Mouse (Mus musculus): Measurements from ENCODE around the gene Anxa6.
"Not testable (repeated sequence)": the region's sequence is repeated elsewhere in the genome, so short reads cannot be mapped to it uniquely, and the experiment has no call there.

The Anxa6 gene

GRCm38 (mm10) chr11:54957708-54958107 is 75.5 kb downstream of the Anxa6 start:
- DNase-seq = not testable (repeated sequence)

DNA sequence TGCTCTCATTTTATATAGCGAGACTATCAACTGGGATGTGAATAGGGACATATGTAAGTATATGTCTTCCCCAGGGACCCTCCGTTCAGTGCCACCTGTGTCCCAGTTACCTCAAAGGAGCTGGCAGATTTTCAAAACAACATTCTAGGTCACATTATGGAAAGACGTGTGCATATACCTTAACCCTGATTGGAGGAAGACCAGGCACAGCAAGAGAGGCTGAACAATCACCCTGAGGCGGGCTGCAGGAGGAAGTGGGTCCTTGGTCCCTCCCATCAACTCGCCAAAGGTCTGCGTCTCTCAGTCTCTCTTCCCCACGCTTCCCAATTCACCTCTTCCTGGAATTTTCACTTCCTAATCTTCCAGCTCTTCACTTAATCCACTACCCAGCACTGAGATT is 76.3 kb downstream of the Anxa6 start:
- no peak for DNase-seq

- DNase-seq = peak; percentile 99 to 100
Measured at GRCm38 (mm10) chr11:54955735-54956480, 77.3 kb downstream of the Anxa6 start.

- not testable (repeated sequence) for DNase-seq
Measured at GRCm38 (mm10) chr11:54955400-54955734, 77.9 kb downstream of the Anxa6 start.

GRCm38 (mm10) chr11:54954716-54955115 is 78.5 kb downstream of the Anxa6 start:
- DNase-seq = no peak

DNA sequence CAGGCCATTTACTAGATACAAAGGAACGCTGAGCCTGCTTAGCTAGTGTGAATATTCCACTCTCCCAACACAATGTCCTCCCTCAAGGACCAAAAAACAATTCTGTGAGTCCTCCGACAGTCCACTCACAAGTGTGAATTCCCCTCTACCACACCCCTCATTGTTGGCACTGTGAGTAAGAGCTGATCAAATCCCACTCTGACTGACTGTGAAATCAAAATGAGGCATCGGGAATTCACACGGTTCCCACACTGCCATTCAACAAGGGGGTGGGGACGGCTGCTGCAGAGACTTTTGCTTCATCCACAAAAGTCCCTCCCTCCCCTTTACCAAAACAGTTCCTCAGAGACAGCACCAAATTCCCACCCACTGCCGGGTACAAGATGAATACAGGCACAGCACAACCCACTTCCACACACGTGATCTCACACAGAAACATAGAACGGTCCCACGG is 79.2 kb downstream of the Anxa6 start:
- no peak for DNase-seq

GRCm38 (mm10) chr11:54952651-54953050 is 80.6 kb downstream of the Anxa6 start:
- DNase-seq = peak in 1 of 2 experiments; percentile 18

GRCm38 (mm10) chr11:54950684-54951083 is 82.6 kb downstream of the Anxa6 start:
- no peak for DNase-seq

DNA sequence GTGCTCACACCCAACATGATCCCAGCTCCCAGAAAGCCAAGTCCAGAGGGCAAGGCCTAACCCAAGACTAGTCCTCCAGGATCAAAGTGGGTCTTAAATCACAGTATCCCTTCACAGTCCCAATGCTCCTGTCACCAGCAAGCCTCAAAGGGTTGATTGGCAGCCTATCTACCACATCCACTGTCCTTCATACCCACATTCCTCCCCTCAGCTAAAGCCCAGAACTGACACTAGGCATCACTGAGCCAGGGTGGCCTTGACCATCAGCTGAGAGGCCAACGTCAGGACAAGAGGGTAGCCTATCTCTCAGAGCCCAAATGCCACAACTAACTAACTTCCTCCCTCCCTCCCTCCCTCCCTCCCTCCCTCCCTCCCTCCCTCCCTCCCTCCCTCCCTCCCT is 83.5 kb downstream of the Anxa6 start:
- DNase-seq = no peak

- no peak for DNase-seq
Measured at GRCm38 (mm10) chr11:54944702-54945101, 88.5 kb downstream of the Anxa6 start.

- DNase-seq = no peak
Measured at GRCm38 (mm10) chr11:54940056-54940455, 93.2 kb downstream of the Anxa6 start.

DNA sequence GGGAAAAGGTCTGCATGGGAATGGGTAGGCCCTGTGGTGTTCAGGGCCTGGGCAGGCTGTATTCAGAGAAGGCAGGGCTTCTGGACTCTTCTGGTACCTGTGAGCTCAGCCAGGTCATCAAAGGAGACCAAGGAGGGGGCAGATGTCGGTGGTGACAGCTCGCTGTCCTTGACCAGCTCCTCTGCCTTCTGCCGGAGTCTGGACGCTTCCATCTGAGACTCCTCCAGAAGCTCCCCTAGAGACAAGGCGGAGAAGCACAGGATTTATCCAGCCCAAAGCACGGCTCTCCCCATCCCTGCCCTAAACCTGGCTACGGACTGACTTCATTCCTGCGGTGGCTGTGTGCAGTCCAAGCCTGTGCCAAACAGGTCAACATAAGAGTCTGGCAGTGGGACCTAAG is 93.7 kb downstream of the Anxa6 start:
- no peak for DNase-seq

GRCm38 (mm10) chr11:54936771-54937140 is 96.5 kb downstream of the Anxa6 start:
- DNase-seq = no peak

- DNase-seq = peak in 1 of 2 experiments; percentile 35
Measured at GRCm38 (mm10) chr11:54936035-54936770, 97.0 kb downstream of the Anxa6 start.

DNA sequence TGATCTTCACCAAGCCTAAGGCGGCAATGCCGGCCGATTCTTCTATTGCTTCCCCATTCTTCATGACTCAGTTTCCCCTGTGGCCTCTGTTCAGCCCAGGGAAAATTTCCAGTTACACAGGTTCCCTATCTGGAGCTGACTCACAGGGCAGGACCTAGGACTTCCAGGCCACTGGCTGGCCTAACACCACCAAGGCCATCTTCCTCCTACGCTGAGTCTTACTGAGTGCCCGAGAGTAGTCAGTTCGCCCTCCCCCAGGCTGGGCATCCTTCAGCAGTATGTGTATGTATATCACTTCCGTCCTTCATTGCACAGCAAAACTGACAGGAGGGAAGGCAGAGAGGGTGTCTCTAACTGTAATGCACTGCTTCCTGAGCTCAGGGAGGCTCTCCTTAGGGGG is 99.0 kb downstream of the Anxa6 start:
- no peak for DNase-seq

- no peak for DNase-seq
Measured at GRCm38 (mm10) chr11:54932540-54932939, 100.7 kb downstream of the Anxa6 start.

DNA sequence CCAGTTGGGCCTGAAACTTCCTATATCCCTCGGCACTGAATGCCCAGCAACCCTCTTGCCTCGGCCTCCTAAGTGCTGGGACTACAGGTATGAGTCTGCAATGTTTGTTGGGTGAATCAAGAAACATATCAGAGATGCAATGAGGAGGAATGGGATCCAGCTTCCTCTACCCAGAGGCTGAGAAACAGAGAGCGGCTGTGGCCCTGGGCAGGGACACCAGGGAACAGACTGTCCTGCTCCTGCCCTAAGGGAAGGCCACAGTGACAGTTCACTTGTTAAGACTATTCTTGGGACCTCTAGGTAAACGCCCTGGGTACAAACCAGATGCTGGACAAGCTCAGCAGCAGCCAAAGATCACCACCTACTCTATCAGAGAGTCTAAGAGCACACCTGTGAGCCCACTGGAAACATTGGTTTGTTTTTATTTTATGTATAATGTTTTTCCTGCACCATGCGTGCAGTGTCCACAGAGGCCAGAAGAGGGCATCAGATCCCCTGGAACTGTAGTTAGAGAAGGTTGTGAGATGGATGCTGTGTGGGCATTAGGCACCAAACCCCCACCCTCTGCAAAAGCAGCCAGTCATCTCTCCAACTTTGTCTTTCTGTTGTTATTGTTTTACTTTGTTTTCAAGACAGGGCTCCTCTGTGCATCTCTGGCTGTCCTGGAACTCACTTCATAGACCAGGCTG is 101.7 kb downstream of the Anxa6 start:
- peak in 1 of 2 experiments; percentile 79 for DNase-seq

- peak in 1 of 2 experiments; percentile 82 for DNase-seq
Measured at GRCm38 (mm10) chr11:54930318-54930979, 102.8 kb downstream of the Anxa6 start.

DNA sequence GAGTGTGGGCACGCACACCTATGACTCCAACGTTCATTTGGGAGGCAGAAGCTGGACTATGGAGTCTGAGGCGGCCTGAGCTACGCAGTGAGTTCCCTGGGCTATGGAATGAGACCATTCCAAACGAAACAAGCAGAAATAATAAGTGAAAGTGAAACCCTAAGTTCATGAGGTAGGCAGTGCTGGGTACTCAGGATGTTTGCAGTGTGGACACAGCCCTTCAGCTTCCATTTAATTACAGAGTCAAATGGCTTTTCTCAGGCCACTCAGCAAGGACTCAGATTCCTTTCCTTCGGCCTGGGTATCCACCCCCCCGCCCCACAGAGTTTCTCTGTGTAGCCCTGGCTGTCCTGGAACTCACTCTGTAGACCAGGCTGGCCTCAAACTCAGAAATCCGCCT is 103.5 kb downstream of the Anxa6 start:
- DNase-seq = no peak

DNA sequence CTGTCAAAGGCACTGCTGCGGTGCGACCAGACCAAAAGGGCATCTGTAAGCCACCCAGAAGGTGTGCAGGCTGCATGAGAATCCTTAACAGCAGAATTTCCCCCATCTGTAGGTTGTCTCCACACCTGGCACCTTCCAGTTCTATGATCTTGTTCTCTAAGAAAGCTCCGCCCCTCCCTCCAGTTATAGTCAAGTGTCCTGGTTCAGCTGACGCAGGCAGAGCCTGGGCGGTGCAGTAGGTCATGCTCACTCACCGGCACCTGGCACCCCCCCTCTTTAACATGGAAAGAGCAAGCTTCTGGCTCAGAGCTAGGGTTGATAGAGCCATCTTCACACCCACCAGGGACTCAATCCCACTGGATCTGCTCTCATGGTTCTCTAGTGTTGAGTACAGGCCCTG is 104.0 kb downstream of the Anxa6 start:
- no peak for DNase-seq
